In genomic region chr5:143272540-143273330, GRCm38 (mm10) we compare ENCODE assay signal across 1 mouse cellular context.
TF ChIP-seq lines count a peak whose summit lies in the region.

No protein-coding gene starts in this region.

TF ChIP-seq in MEL, 35 proteins besides CTCF, POLR2A, EP300 and RAD21 (continued from another document):
- TF ChIP-seq MAX (IDR thresholded peaks at IDR 0.05; ENCODE audit: low read length) = no peak; the same call in 1 of the 2 replicates
- TF ChIP-seq MYB (IDR thresholded peaks at IDR 0.05; ENCODE audit: low read depth, low read length) = peak; percentile 84
- TF ChIP-seq GATA1 (IDR thresholded peaks at IDR 0.05; ENCODE audit: low read depth, low read length) = peak; percentile 86
- no peak for TF ChIP-seq HCFC1 (IDR thresholded peaks at IDR 0.05; ENCODE audit: low read depth, low read length)
- TF ChIP-seq USF1 (IDR thresholded peaks at IDR 0.05; ENCODE audit: low read depth, low read length) = peak; percentile 5; the same call in 1 of the 2 replicates
- TF ChIP-seq ELF1 (IDR thresholded peaks at IDR 0.05; ENCODE audit: low read depth, low read length) = no peak
- no peak for TF ChIP-seq GABPA (IDR thresholded peaks at IDR 0.05; ENCODE audit: low read depth, low read length)
- TF ChIP-seq ZC3H11A (IDR thresholded peaks at IDR 0.05; ENCODE audit: low read depth, low read length) = no peak
- peak; percentile 24; the same call in 1 of the 2 replicates for TF ChIP-seq MAFK (IDR thresholded peaks at IDR 0.05; ENCODE audit: borderline replicate concordance, low read depth, low read length)
- TF ChIP-seq NRF1 (IDR thresholded peaks at IDR 0.05; ENCODE audit: insufficient read depth, low read depth, low read length, poor library complexity, severe bottlenecking) = 0 out of 2 replicates have a peak, but pooled peaks have one; percentile 23
- TF ChIP-seq BHLHE40 (IDR thresholded peaks at IDR 0.05; ENCODE audit: borderline replicate concordance, low read depth, low read length) = peak; percentile 46; the same call in 1 of the 2 replicates
- TF ChIP-seq NELFE (IDR thresholded peaks at IDR 0.05; ENCODE audit: low read depth, low read length) = peak; percentile 59
- peak; percentile 80; the same call in 1 of the 2 replicates for TF ChIP-seq MXI1 (IDR thresholded peaks at IDR 0.05; ENCODE audit: low read depth, low read length)
- TF ChIP-seq CHD2 (IDR thresholded peaks at IDR 0.05; ENCODE audit: low read length) = peak; percentile 29; the same call in 1 of the 2 replicates
